Mouse (Mus musculus) kidney, adult 10 weeks (tissue): ENCODE results near the gene 5530401A14Rik. TPM values are rescaled to one million over a fixed set of nuclear protein-coding genes. Genes with fewer than 3 reads are reported as not detected.

Experiments used
- polyA plus RNA-seq: library from polyadenylated mRNA; stranded (reverse); fragments of 350-450 nt; fragmentation: Illumina TruSeq; extraction: RNeasy Lipid Tissue Mini Kit (QIAGEN cat#74804); gene quantifications from one replicate; pipeline ENCODE4 v1.2.3, GENCODE M21; 2014; ENCODE audit warnings: low read depth, low replicate concordance

The 5530401A14Rik gene
- polyA plus RNA-seq: not detected

GRCm38 (mm10) chr11:81860250-81860972 lies at the start of gene 5530401A14Rik:
Gene 5530401A14Rik (plus strand): TSS chr11:81860673.

Other genes with a start within 250 kb of the 5530401A14Rik start
- not detected for gene Asic2, start 107.8 kb downstream of the 5530401A14Rik start, polyA plus RNA-seq
- 3.0 TPM for gene Ccl2, start 174.9 kb downstream of the 5530401A14Rik start, polyA plus RNA-seq
- not detected for gene Gm17268, start 177.9 kb downstream of the 5530401A14Rik start, polyA plus RNA-seq
- not detected for gene Ccl7, start 185.0 kb downstream of the 5530401A14Rik start, polyA plus RNA-seq
- 1.2 TPM for gene Ccl11, start 197.2 kb downstream of the 5530401A14Rik start, polyA plus RNA-seq
- not detected for gene Ccl12, start 241.2 kb downstream of the 5530401A14Rik start, polyA plus RNA-seq